Mouse (Mus musculus) stomach, postnatal 0 days (tissue): ENCODE measurements around the gene Sept8. TPM values are rescaled to one million over a fixed set of nuclear protein-coding genes. Genes with fewer than 3 reads are reported as not detected.

Source experiments
- ATAC-seq: fragments of 200-750 bp; cut with Nextera tagmentation; 2 replicates; pipeline ENCODE4 v1.8.0; 2017; ENCODE audit not compliant: low FRiP score, low TSS enrichment
- DNase-seq: peaks from one replicate; pipeline ENCODE4 v3.0.0-alpha.2; 2016; ENCODE audit warnings: low spot score
- H3K27ac ChIP-seq: fragments of 300-500 bp; sonication (generic); replicated peaks from 2 replicates; pipeline ENCODE4 v1.5.1; 2014; ENCODE audit warnings: mild to moderate bottlenecking, control low read depth
- H3K27me3 ChIP-seq: fragments of 300-500 bp; sonication (generic); 2 replicates; pipeline ENCODE4 v1.6.1; 2014; ENCODE audit warnings: low read length; ENCODE audit not compliant: control insufficient read depth, insufficient read depth
- H3K36me3 ChIP-seq: fragments of 300-500 bp; sonication (generic); 2 replicates; pipeline ENCODE4 v1.6.1; 2014; ENCODE audit warnings: low read length, mixed read lengths; ENCODE audit not compliant: control insufficient read depth, insufficient read depth
- H3K4me1 ChIP-seq: fragments of 300-500 bp; sonication (generic); replicated peaks from 2 replicates; pipeline ENCODE4 v1.6.1; 2014; ENCODE audit warnings: antibody characterized with exemption; ENCODE audit not compliant: control insufficient read depth, insufficient read depth
- H3K4me2 ChIP-seq: fragments of 300-500 bp; sonication (generic); replicated peaks from 2 replicates; pipeline ENCODE4 v1.6.1; 2014; ENCODE audit warnings: low read depth, mild to moderate bottlenecking, control low read depth, moderate library complexity
- H3K4me3 ChIP-seq: fragments of 300-500 bp; sonication (generic); 2 replicates; pipeline ENCODE4 v1.5.1; 2014; ENCODE audit warnings: low read depth, low read length, control low read depth
- H3K9ac ChIP-seq: fragments of 300-500 bp; sonication (generic); 2 replicates; pipeline ENCODE4 v1.6.1; 2014; ENCODE audit warnings: mild to moderate bottlenecking, low read length, control low read depth, mixed read lengths
- H3K9me3 ChIP-seq: fragments of 300-500 bp; sonication (generic); 2 replicates; pipeline ENCODE4 v1.6.1; 2016; ENCODE audit warnings: low read length; ENCODE audit not compliant: control insufficient read depth
- CTCF ChIP-seq: IDR thresholded peaks from 2 replicates; pipeline ENCODE4 v1.5.1; 2016; ENCODE audit warnings: antibody characterized with exemption, low read depth, mild to moderate bottlenecking, moderate library complexity
- EP300 ChIP-seq: optimal IDR thresholded peaks from 2 replicates; pipeline ENCODE3; 2016; ENCODE audit warnings: antibody characterized with exemption
- WGBS: fragments of 180-500 bp; shearing (Covaris S2); extraction: QIAGEN DNeasy Blood & Tissue Kit; methylation state at CpG from one replicate; pipeline ENCODE4 v1.1.7; 2014; 5-methylcytosine and 5-hydroxymethylcytosine counted together
- polyA plus RNA-seq: library from polyadenylated mRNA; unstranded; fragments of >200 nt; fragmentation: Nextera tagmentation; extraction: Ambion mirVana; gene quantifications from 2 replicates; pipeline ENCODE4 v1.2.1, GENCODE M21; 2015

Sept8 gene
- polyA plus RNA-seq: 21.2 and 21.5 TPM in 2 replicates

DNA sequence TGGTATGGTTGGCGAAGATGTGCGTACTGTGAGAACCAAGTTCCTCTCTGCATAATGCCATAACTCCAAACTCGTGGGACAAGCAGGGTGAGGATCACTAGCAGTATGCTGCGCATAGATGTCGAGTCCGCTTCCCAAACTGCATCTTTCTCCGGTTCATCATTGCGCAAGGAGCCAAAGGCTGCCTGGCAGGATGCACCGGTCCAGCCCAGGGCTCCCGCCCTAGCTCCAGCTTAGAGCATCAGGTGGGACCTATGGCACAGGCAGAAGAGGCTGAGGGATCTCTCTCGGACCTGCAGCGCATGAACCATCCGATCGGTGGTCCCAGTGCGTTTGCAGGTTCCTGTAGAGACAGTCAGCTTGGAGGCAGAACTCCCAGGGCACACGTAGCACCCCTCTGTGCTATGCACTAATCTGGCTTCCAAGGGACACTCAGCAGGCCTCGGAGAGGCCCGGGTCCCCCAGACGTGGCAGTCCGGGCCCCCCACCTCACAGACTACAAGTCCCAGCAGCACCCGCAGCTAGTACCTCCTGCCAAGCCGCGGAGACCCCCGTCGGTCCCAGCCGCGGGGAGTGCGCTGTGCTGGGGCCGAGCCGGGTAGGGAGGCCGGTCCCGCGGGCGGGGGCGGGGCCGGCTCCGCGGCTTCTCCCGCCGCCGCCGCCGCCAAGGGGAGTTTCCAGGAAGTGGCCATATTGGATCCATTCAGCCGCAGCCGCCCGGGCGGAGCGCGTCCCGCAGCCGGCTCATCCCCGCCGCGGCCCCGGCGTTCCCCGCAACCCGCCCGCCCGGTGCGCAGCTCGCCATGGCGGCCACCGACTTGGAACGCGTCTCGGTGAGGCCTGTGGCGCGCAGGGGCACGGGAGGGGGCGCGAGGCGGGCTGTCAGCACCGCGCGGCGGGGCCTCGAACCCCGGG, at the start of gene Sept8:
Gene Sept8, plus strand, starts transcription at position 51 of the 915 bp plus-strand sequence.
- H3K9me3 ChIP-seq: no peaks in the 10 kb centered on the region
- ATAC-seq (peak; percentile 78), DNase-seq (peak; percentile 80)
- peak within 1 kb of the TSS; percentile 86 for H3K9ac ChIP-seq
- H3K4me3 ChIP-seq: peak within 1 kb of the TSS; percentile 78
- no peaks in the 10 kb centered on the region for H3K27me3 ChIP-seq
- WGBS: 4% methylated on average over 78 of the region's 79 CpGs
- peak within 1 kb of the TSS; percentile 87 for H3K4me2 ChIP-seq
- H3K4me1 ChIP-seq: no peaks in the 10 kb centered on the region; the same call in 1 of the 2 replicates
- H3K27ac ChIP-seq: peak within 1 kb of the TSS; percentile 89
- no peaks in the 10 kb centered on the region for H3K36me3 ChIP-seq
- TF ChIP-seq EP300 (no peak), CTCF (no peak)

- DNase-seq (no peak), ATAC-seq (no peak)
- H3K27ac ChIP-seq: no peak overlapping the region
- no peak for TF ChIP-seq CTCF
- H3K4me3 ChIP-seq: no peak overlapping the region
- H3K9me3 ChIP-seq: no peaks in the 10 kb centered on the region
- no peaks in the 10 kb centered on the region for H3K36me3 ChIP-seq
- H3K9ac ChIP-seq: no peak overlapping the region
- WGBS: 40% methylated on average over 16 of the region's 16 CpGs
- H3K4me2 ChIP-seq: peak overlapping the region; percentile 52; the same call in 1 of the 2 replicates
- H3K4me1 ChIP-seq: no peaks in the 10 kb centered on the region
- H3K27me3 ChIP-seq: peaks cover 7% of the 10 kb centered on the region
Observed at GRCm38 (mm10) chr11:53469294-53469967, 49.6 kb upstream of the Sept8 start.

DNA sequence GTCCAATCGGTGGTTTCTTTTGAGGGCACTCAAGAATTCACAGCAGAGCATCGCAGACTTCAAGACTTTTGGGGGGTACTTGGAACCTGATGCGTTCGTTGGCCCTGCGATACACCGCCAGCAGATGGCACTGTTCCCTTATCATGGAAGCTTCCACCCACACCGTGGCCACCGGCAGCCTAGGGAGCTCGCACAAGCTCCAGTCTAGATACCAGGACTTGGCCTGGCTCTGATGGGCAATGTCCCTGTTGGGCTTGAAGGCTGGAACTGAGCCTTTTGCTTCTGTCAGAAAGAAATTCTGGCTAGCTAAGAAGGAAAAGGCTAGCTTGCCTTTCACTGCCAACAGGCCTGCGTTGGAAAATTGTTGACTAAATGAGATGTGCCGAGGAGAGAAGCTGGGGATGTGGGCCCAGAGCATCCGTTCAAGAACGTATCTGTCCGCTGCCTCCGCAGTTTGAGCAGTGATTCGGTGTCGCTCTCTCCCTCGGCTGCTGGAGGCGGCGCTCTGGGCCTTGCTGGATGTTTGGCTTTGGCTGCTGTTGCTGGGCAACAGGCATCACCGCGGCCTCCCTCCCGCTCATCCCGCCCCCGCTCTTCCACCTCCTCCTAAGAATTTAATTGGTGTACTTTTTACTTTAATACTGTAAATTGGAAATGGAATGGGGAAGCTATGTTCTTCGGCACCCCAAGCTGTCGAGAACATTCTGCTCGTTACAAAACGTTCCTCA, 48.9 kb upstream of the Sept8 start, which contains the start of gene Gm9837:
Gene Gm9837, minus strand, starts transcription at position 512 of the 728 bp plus-strand sequence.
- Histone ChIP-seq H3K9ac (no peak within 1 kb of the TSS), H3K27ac (no peak within 1 kb of the TSS), H3K4me1 (no peaks in the 10 kb centered on the region), H3K4me3 (peak within 1 kb of the TSS; percentile 14), H3K4me2 (peak within 1 kb of the TSS; percentile 52), H3K36me3 (no peaks in the 10 kb centered on the region), H3K27me3 (peaks cover 9% of the 10 kb centered on the region), H3K9me3 (no peaks in the 10 kb centered on the region)
- peak; percentile 76 for ATAC-seq
- 3% methylated on average over 29 of the region's 29 CpGs for WGBS
- DNase-seq: peak; percentile 89
- TF ChIP-seq EP300 (no peak), CTCF (peak; percentile 97)

DNA sequence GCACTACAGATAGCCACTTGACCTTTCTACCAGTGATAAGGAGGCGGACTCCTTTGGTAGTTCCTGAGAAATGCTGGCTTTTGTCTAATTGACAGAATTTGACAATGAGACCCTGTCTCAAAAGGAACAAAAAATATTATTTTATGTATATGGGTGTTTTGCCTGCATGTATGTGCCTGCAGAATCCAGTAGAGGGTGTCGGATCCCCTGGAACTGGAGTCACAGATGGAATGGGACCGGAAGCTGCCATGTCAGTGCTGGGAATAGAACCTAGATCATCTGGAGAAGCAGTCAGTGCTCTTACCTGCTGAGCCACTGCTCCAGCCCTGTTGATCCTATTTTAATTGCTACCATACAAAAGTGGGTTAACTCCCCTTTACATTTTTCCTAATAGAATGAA, 46.3 kb upstream of the Sept8 start:
- Histone ChIP-seq H3K36me3 (no peaks in the 10 kb centered on the region), H3K4me1 (no peaks in the 10 kb centered on the region), H3K4me3 (no peak overlapping the region), H3K27ac (no peak overlapping the region), H3K9me3 (no peaks in the 10 kb centered on the region), H3K27me3 (peaks cover 6% of the 10 kb centered on the region; the same call in 1 of the 2 replicates), H3K9ac (no peak overlapping the region), H3K4me2 (no peak overlapping the region)
- WGBS: 78% methylated on average over 3 of the region's 3 CpGs
- TF ChIP-seq EP300 (no peak), CTCF (peak; percentile 55)
- DNase-seq: no peak
- ATAC-seq: no peak

DNA sequence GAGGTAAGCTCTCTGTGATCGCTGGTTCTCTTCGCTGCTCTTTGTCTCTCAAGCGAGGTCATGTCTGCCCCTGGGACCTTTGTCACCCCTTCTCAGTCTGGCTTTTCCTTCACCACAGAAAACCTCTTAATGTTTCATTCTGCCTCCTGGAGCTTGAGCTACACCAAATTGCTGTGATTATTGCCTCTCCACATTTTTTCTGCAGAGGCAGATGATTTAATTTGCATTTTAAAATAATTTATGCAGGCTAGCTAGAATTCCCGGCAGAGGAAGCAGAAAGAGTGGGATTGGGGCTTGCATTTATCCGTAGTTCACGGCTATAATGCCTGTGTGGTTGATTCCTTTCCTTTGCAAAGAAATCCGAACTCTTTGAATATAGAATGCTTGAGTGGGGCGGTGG, 43.4 kb upstream of the Sept8 start:
- Histone ChIP-seq H3K9me3 (no peaks in the 10 kb centered on the region), H3K27me3 (peaks cover 17% of the 10 kb centered on the region), H3K4me1 (no peaks in the 10 kb centered on the region), H3K36me3 (no peaks in the 10 kb centered on the region), H3K4me3 (no peak overlapping the region), H3K27ac (no peak overlapping the region), H3K4me2 (no peak overlapping the region), H3K9ac (no peak overlapping the region)
- 29% methylated on average over 8 of the region's 8 CpGs for WGBS
- ATAC-seq: no peak
- no peak for TF ChIP-seq CTCF
- no peak for TF ChIP-seq EP300
- no peak for DNase-seq
